Mouse (Mus musculus) layer of hippocampus, postnatal 10 days (tissue): ENCODE results near the gene Otx2. TPM values are rescaled to one million over a fixed set of nuclear protein-coding genes. Genes with fewer than 3 reads are reported as not detected.

ENCODE experiments used
- total RNA-seq, 2 experiments: library from RNA; stranded (reverse); gene quantifications; 2 replicates each; pipeline ENCODE4 v1.2.3; 2021

Otx2 gene
- total RNA-seq, 2 experiments from 2014 or later = 0.74 to 3.1 TPM

Other genes with a start within 250 kb of the Otx2 start
- gene Tmem260, start 227.7 kb downstream of the Otx2 start, total RNA-seq = 10 to 100 TPM; 19.1 to 21.8 TPM